Comparison of ENCODE assay signal across 8 mouse cellular contexts in the genomic region with DNA sequence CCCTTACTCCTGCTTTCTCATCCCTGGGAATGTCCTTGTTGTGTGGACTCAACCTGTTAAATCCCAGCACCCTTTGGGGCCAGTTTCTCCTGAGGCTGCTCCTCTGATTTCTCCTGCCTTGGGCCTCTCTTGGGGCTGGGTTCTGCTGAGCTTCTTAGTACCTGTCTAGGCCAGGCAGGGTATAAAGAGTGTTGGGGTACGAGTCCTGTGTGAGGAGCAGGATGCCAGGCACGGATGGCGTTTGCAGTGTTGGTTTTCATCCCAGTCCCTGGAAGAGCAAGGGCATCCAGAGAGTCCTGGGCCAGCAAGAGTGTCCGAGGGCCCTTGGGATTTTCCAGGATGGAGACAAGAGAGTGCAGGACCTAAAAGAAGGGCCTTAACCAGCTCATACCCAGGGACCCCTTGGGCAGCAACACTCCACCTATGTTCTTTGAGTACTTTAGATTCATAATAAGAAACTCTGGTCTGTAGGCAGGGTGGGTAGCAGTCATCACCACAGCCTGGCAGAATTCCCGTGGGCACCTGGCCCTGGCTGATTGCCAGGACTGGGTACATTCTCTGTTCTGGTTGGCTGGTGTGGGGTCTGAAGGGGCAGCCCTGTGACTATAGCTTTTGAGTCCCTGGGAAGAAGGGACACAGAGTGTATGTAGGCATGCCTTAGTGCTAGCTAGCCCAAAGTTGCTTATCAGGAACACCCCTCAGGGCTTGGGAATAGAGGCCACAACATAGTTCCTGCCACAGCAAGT. TPM values are rescaled to one million over a fixed set of nuclear protein-coding genes. Genes with fewer than 3 reads are reported as not detected.
DNase-seq lines count a peak whose midpoint lies in the region; ATAC-seq and TF ChIP-seq lines count a peak whose summit lies in the region.

No protein-coding gene starts in this region.

- TF ChIP-seq CTCF in lung, embryonic 14.5 days (IDR thresholded peaks at IDR 0.05; ENCODE audit: low read depth) = no peak

- no peak for DNase-seq in lung, embryonic 14.5 days
- no peak for DNase-seq in lung, postnatal 25 days (ENCODE audit: low spot score)
- no peak for DNase-seq in midbrain, embryonic 10.5 days (ENCODE audit: low spot score)
- no peak for DNase-seq in urinary bladder, postnatal 36 days (ENCODE audit: low spot score in 2 of 2)
- no peak for DNase-seq in right cerebral cortex, postnatal 4 days
- no peak for DNase-seq in testis, postnatal 10 days (ENCODE audit: low spot score)

- H3K9ac ChIP-seq in lung, embryonic 14.5 days = no peak overlapping the region
- peak overlapping the region; percentile 73; the same call in 1 of the 2 replicates for H3K9ac ChIP-seq in embryonic facial prominence, embryonic 12.5 days
- H3K9ac ChIP-seq in intestine, embryonic 16.5 days (ENCODE audit: low read depth, low read length) = 0 out of 2 replicates have a peak overlapping the region, but pooled peaks have one; percentile 7

- no peak overlapping the region for H3K4me3 ChIP-seq in lung, embryonic 14.5 days (ENCODE audit: low read depth, low read length)
- H3K4me3 ChIP-seq in embryonic facial prominence, embryonic 12.5 days = peak overlapping the region; percentile 80
- H3K4me3 ChIP-seq in intestine, embryonic 16.5 days (ENCODE audit: low read length) = peak overlapping the region; percentile 75; the same call in 1 of the 2 replicates
- peak overlapping the region; percentile 87 for H3K4me3 ChIP-seq in midbrain, embryonic 10.5 days

- no peak overlapping the region for H3K27ac ChIP-seq in lung, embryonic 14.5 days (ENCODE audit: low read depth)
- H3K27ac ChIP-seq in embryonic facial prominence, embryonic 12.5 days = no peak overlapping the region
- no peak overlapping the region for H3K27ac ChIP-seq in intestine, embryonic 16.5 days (ENCODE audit: low read length)
- peak overlapping the region; percentile 91 for H3K27ac ChIP-seq in midbrain, embryonic 10.5 days (replicated peaks)

- peak overlapping the region; percentile 97 for H3K4me2 ChIP-seq in lung, embryonic 14.5 days
- H3K4me2 ChIP-seq in embryonic facial prominence, embryonic 12.5 days (replicated peaks) = peak overlapping the region; percentile 93
- peak overlapping the region; percentile 97 for H3K4me2 ChIP-seq in intestine, embryonic 16.5 days (ENCODE audit: low read depth, low read length)

- ATAC-seq in lung, embryonic 14.5 days (ENCODE audit: insufficient read depth) = no peak
- no peak for ATAC-seq in embryonic facial prominence, embryonic 12.5 days (ENCODE audit: insufficient number of reproducible peaks, insufficient read depth, low FRiP score, low TSS enrichment)
- no peak for ATAC-seq in intestine, embryonic 16.5 days

- peaks cover 38% of the 10 kb centered on the region for H3K27me3 ChIP-seq in lung, embryonic 14.5 days (ENCODE audit: insufficient read depth, low read length)
- peaks cover 43% of the 10 kb centered on the region for H3K27me3 ChIP-seq in embryonic facial prominence, embryonic 12.5 days
- H3K27me3 ChIP-seq in intestine, embryonic 16.5 days (replicated peaks; ENCODE audit: control insufficient read depth, insufficient read depth, low read length) = peaks cover 12% of the 10 kb centered on the region; the same call in 1 of the 2 replicates
- H3K27me3 ChIP-seq in midbrain, embryonic 10.5 days (ENCODE audit: low read depth, poor library complexity, severe bottlenecking) = peaks cover 43% of the 10 kb centered on the region

- no peaks in the 10 kb centered on the region for H3K9me3 ChIP-seq in lung, embryonic 14.5 days (ENCODE audit: low read depth, low read length)
- H3K9me3 ChIP-seq in embryonic facial prominence, embryonic 12.5 days = no peaks in the 10 kb centered on the region
- no peaks in the 10 kb centered on the region for H3K9me3 ChIP-seq in intestine, embryonic 16.5 days (ENCODE audit: control insufficient read depth, low read length)
- no peaks in the 10 kb centered on the region for H3K9me3 ChIP-seq in midbrain, embryonic 10.5 days (replicated peaks)

- H3K36me3 ChIP-seq in lung, embryonic 14.5 days (ENCODE audit: insufficient read depth) = no peaks in the 10 kb centered on the region
- 0 out of 2 replicates have a peak, but pooled peaks cover under 1% of the 10 kb centered on the region for H3K36me3 ChIP-seq in embryonic facial prominence, embryonic 12.5 days
- H3K36me3 ChIP-seq in intestine, embryonic 16.5 days (ENCODE audit: control insufficient read depth, insufficient read depth, low read length) = no peaks in the 10 kb centered on the region
- H3K36me3 ChIP-seq in midbrain, embryonic 10.5 days = peaks cover 14% of the 10 kb centered on the region; the same call in 1 of the 2 replicates

- WGBS in lung, embryonic 14.5 days = 61% methylated on average over 5 of the region's 5 CpGs
- whole genome bisulfite sequencing in embryonic facial prominence, embryonic 12.5 days = 69% methylated on average over 5 of the region's 5 CpGs
- 70% methylated on average over 5 of the region's 5 CpGs for WGBS in intestine, embryonic 16.5 days
- 77% methylated on average over 5 of the region's 5 CpGs for WGBS in midbrain, embryonic 10.5 days

- no peaks in the 10 kb centered on the region for H3K4me1 ChIP-seq in lung, embryonic 14.5 days (ENCODE audit: insufficient read depth)
- H3K4me1 ChIP-seq in embryonic facial prominence, embryonic 12.5 days = peaks cover 6% of the 10 kb centered on the region; the same call in 1 of the 2 replicates
- 0 out of 2 replicates have a peak, but pooled peaks cover 3% of the 10 kb centered on the region for H3K4me1 ChIP-seq in intestine, embryonic 16.5 days (ENCODE audit: control insufficient read depth, insufficient read depth, low read length)
- peaks cover 48% of the 10 kb centered on the region for H3K4me1 ChIP-seq in midbrain, embryonic 10.5 days

RNA-seq across cellular contexts. Expression of gene Abca2, which starts 1.1 kb away (rescaled TPM):
- 3.9 and 4.6 TPM in 2 replicates for polyA plus RNA-seq in lung, embryonic 14.5 days (2014; fragmentation: Nextera tagmentation; extraction: Ambion mirVana)
- polyA plus RNA-seq in embryonic facial prominence, embryonic 12.5 days (2016; fragmentation: Nextera tagmentation; extraction: Ambion mirVana) = 4.8 and 5.2 TPM in 2 replicates
- polyA plus RNA-seq in intestine, embryonic 16.5 days (2015; fragmentation: Nextera tagmentation; extraction: Ambion mirVana) = 2.1 and 2.8 TPM in 2 replicates
- polyA plus RNA-seq in midbrain, embryonic 10.5 days (2016; fragmentation: Nextera tagmentation; extraction: Ambion mirVana) = 6.2 and 8.1 TPM in 2 replicates

RNA-seq across cellular contexts. Expression of gene Fut7, which starts 6.5 kb away (rescaled TPM):
- not detected in 2 replicates for polyA plus RNA-seq in lung, embryonic 14.5 days (2014; fragmentation: Nextera tagmentation; extraction: Ambion mirVana)
- polyA plus RNA-seq in embryonic facial prominence, embryonic 12.5 days (2016; fragmentation: Nextera tagmentation; extraction: Ambion mirVana) = not detected in 2 replicates
- polyA plus RNA-seq in intestine, embryonic 16.5 days (2015; fragmentation: Nextera tagmentation; extraction: Ambion mirVana) = 0.13 and 0.33 TPM in 2 replicates
- polyA plus RNA-seq in midbrain, embryonic 10.5 days (2016; fragmentation: Nextera tagmentation; extraction: Ambion mirVana) = not detected in 2 replicates

RNA-seq across cellular contexts. Expression of gene Clic3, which starts 27.0 kb away (rescaled TPM):
- 20.0 and 30.2 TPM in 2 replicates for polyA plus RNA-seq in lung, embryonic 14.5 days (2014; fragmentation: Nextera tagmentation; extraction: Ambion mirVana)
- 1.4 and 1.8 TPM in 2 replicates for polyA plus RNA-seq in embryonic facial prominence, embryonic 12.5 days (2016; fragmentation: Nextera tagmentation; extraction: Ambion mirVana)
- 2.6 and 2.7 TPM in 2 replicates for polyA plus RNA-seq in intestine, embryonic 16.5 days (2015; fragmentation: Nextera tagmentation; extraction: Ambion mirVana)
- polyA plus RNA-seq in midbrain, embryonic 10.5 days (2016; fragmentation: Nextera tagmentation; extraction: Ambion mirVana) = 1.1 and 1.9 TPM in 2 replicates

RNA-seq across cellular contexts. Expression of gene Npdc1, which starts 30.5 kb away (rescaled TPM):
- 19.5 and 20.5 TPM in 2 replicates for polyA plus RNA-seq in lung, embryonic 14.5 days (2014; fragmentation: Nextera tagmentation; extraction: Ambion mirVana)
- 47.7 and 60.0 TPM in 2 replicates for polyA plus RNA-seq in embryonic facial prominence, embryonic 12.5 days (2016; fragmentation: Nextera tagmentation; extraction: Ambion mirVana)
- 48.9 and 51.1 TPM in 2 replicates for polyA plus RNA-seq in intestine, embryonic 16.5 days (2015; fragmentation: Nextera tagmentation; extraction: Ambion mirVana)
- polyA plus RNA-seq in midbrain, embryonic 10.5 days (2016; fragmentation: Nextera tagmentation; extraction: Ambion mirVana) = 80.6 and 125 TPM in 2 replicates

RNA-seq across cellular contexts. Expression of gene Paxx, which starts 31.3 kb away (rescaled TPM):
- 15.8 and 23.5 TPM in 2 replicates for polyA plus RNA-seq in lung, embryonic 14.5 days (2014; fragmentation: Nextera tagmentation; extraction: Ambion mirVana)
- 28.6 and 28.9 TPM in 2 replicates for polyA plus RNA-seq in embryonic facial prominence, embryonic 12.5 days (2016; fragmentation: Nextera tagmentation; extraction: Ambion mirVana)
- polyA plus RNA-seq in intestine, embryonic 16.5 days (2015; fragmentation: Nextera tagmentation; extraction: Ambion mirVana) = 31.5 and 37.4 TPM in 2 replicates
- 17.4 and 26.4 TPM in 2 replicates for polyA plus RNA-seq in midbrain, embryonic 10.5 days (2016; fragmentation: Nextera tagmentation; extraction: Ambion mirVana)
